Mouse (Mus musculus) midbrain, postnatal 0 days (tissue): ENCODE measurements at regions not wholly inside any gene's neighbourhood (a gene's known extent, or its start where the extent isn't known, plus 50 kb on each side); places are given as distances from the start of the nearest gene placed in this dataset.

ENCODE experiments used
- ATAC-seq: fragments of 200-750 bp; cut with Nextera tagmentation; 2 replicates; pipeline ENCODE4 v1.8.0; 2017; ENCODE audit warnings: moderate number of reproducible peaks, mild to moderate bottlenecking, moderate TSS enrichment, moderate library complexity; ENCODE audit not compliant: low FRiP score
- DNase-seq: peaks from one replicate; pipeline ENCODE4 v3.0.0-alpha.2; 2015; ENCODE audit warnings: low spot score
- H3K27ac ChIP-seq: fragments of 300-500 bp; sonication (generic); 2 replicates; pipeline ENCODE4 v1.5.1; 2014; ENCODE audit warnings: low read depth, mild to moderate bottlenecking, low read length, mixed read lengths
- H3K27me3 ChIP-seq: fragments of 300-500 bp; sonication (generic); 2 replicates; pipeline ENCODE4 v1.6.1; 2014; ENCODE audit warnings: low read length, control low read depth, mixed read lengths; ENCODE audit not compliant: insufficient read depth
- H3K36me3 ChIP-seq: fragments of 300-500 bp; sonication (generic); 2 replicates; pipeline ENCODE4 v1.6.1; 2014; ENCODE audit warnings: low read length, control low read depth, mixed read lengths; ENCODE audit not compliant: insufficient read depth
- H3K4me1 ChIP-seq: fragments of 300-500 bp; sonication (generic); 2 replicates; pipeline ENCODE4 v1.6.1; 2014; ENCODE audit warnings: mild to moderate bottlenecking, control low read depth, antibody characterized with exemption, low read length, mixed read lengths; ENCODE audit not compliant: insufficient read depth
- H3K4me2 ChIP-seq: fragments of 300-500 bp; sonication (generic); 2 replicates; pipeline ENCODE4 v1.6.1; 2014; ENCODE audit warnings: low read depth, mild to moderate bottlenecking, low read length, mixed read lengths; ENCODE audit not compliant: poor library complexity, severe bottlenecking
- H3K4me3 ChIP-seq: fragments of 300-500 bp; sonication (generic); 2 replicates; pipeline ENCODE4 v1.5.1; 2014; ENCODE audit warnings: low read depth, mild to moderate bottlenecking, low read length, moderate library complexity
- H3K9ac ChIP-seq: fragments of 300-500 bp; sonication (generic); replicated peaks from 2 replicates; pipeline ENCODE4 v1.6.1; 2014; ENCODE audit warnings: mild to moderate bottlenecking, low read length, moderate library complexity, mixed read lengths; ENCODE audit not compliant: poor library complexity, severe bottlenecking
- H3K9me3 ChIP-seq: fragments of 300-500 bp; sonication (generic); 2 replicates; pipeline ENCODE4 v1.6.1; 2016; ENCODE audit warnings: low read length, control low read depth
- CTCF ChIP-seq: IDR thresholded peaks from 2 replicates; pipeline ENCODE4 v1.5.1; 2016; ENCODE audit warnings: antibody characterized with exemption, mild to moderate bottlenecking
- WGBS: fragments of 180-500 bp; shearing (Covaris S2); extraction: QIAGEN DNeasy Blood & Tissue Kit; methylation state at CpG from one replicate; pipeline ENCODE4 v1.1.7; 2014; 5-methylcytosine and 5-hydroxymethylcytosine counted together

DNA sequence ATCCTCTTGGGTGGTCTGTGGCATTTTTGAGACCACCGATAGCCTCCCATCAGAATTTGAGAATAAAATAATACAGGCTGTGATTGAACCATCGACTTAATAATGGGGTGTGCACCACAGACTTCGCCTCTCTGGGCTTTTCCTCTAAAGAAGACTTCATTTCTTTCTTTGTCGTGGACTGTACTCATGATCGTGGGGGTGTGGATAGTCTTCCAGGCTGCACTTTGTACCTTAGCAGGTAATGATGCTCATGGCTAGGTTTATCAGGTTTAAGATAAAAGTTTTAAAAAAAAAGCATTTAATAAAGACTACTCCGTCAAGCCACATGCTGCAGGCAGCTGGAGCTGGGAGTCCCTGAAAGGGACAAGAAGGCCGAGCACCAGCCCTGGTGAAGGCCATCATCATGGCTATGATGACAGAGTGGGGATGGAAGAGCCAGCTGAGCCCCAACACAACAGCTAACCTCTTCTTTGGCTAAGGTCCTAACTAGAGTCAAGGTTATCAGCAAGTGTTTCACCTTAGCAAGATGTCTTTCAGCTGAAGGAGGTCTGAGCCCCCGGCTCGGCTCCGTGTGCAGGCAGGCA is 153.4 kb downstream of the Bcl2l11 start:
- Histone ChIP-seq H3K36me3 (no peaks in the 10 kb centered on the region), H3K9me3 (no peaks in the 10 kb centered on the region), H3K9ac (no peak overlapping the region), H3K27me3 (0 out of 2 replicates have a peak, but pooled peaks cover 3% of the 10 kb centered on the region), H3K27ac (no peak overlapping the region), H3K4me3 (no peak overlapping the region), H3K4me2 (no peak overlapping the region; the same call in 1 of the 2 replicates), H3K4me1 (peaks cover 15% of the 10 kb centered on the region)
- WGBS = 74% methylated on average over 10 of the region's 10 CpGs
- TF ChIP-seq CTCF = no peak
- no peak for DNase-seq
- ATAC-seq = no peak

DNA sequence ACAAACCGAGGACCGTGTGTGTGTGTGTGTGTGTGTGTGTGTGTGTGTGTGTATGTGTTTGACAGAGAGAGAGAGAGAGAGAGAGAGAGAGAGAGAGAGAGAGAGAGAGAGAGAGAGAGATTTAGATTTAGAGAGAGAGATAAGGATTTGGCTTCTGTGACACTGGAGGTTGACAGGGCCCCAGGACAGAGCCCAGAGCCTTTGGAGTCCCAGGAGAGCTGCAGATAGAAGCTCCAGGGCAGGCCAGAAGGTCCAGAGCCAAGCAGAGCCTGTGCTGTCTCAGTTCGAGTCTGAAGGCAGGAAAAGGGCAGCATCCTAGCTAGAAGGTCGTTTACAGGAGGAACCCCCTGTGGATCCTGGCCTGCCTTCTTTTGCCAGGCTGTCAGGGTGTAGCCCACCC is 156.8 kb downstream of the Bcl2l11 start:
- TF ChIP-seq CTCF = no peak

DNA sequence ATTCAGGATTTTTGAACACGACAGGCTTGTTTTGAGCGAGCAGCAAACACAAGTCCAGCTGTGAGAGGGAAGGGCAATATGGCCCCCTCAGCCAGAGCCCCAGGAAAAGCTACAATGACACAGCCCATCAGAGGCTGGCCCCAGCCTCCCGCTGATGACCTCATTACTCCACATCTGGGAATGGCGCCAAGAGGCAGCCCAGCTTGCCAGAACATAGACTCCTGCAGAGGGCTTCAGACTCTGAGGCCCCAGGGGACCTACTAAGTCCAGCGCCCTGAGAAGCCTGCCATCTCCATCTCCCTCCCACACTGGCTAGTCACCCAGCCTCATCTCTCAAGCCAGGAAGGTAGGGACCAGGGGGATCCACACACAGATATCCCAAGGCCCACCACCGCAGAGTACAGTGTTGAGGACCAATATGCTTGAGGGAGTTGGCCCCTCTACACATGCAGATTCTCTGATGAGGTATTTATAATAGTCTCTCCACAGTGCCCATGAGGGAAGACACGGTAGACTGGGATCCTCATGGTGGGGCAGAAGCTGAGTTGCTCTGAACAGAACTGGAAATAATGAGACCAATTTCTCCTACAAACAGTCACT is 159.1 kb downstream of the Bcl2l11 start:
- ATAC-seq (peak; percentile 39; the same call in 1 of the 2 replicates), DNase-seq (peak; percentile 80)
- Histone ChIP-seq H3K4me2 (no peak overlapping the region), H3K27ac (no peak overlapping the region), H3K9ac (no peak overlapping the region), H3K4me1 (peaks cover 3% of the 10 kb centered on the region; the same call in 1 of the 2 replicates), H3K9me3 (no peaks in the 10 kb centered on the region), H3K36me3 (no peaks in the 10 kb centered on the region), H3K4me3 (no peak overlapping the region), H3K27me3 (no peaks in the 10 kb centered on the region)
- WGBS = 58% methylated on average over 7 of the region's 7 CpGs
- no peak for TF ChIP-seq CTCF

More for the DNA sequence above, 156.8 kb downstream of the Bcl2l11 start:
- Histone ChIP-seq H3K4me3 (no peak overlapping the region), H3K4me2 (no peak overlapping the region), H3K9me3 (no peaks in the 10 kb centered on the region), H3K36me3 (no peaks in the 10 kb centered on the region), H3K27me3 (no peaks in the 10 kb centered on the region), H3K9ac (no peak overlapping the region), H3K4me1 (peaks cover 15% of the 10 kb centered on the region), H3K27ac (no peak overlapping the region)
- ATAC-seq (no peak), DNase-seq (no peak)
- 32% methylated on average over 4 of the region's 4 CpGs for WGBS

DNA sequence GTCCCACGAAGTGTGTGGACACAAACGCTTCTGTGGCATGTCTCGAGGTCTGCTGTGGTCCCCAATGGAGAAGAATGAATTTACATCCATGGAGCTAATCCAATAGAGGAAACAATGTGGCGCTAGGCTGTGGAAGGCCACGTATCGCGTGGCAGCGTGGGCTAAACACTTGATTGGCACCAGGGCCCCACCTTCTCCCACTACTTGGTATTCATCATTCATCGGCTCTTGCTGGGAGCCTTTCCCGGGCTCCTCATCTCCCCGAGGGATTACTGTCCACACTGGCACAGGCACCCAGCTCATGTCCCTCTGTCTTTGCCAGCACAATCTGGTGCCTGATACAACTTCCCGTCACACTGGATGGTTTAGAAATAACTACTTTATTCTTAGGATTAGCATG is 159.6 kb downstream of the Bcl2l11 start:
- no peak for TF ChIP-seq CTCF
- Histone ChIP-seq H3K9me3 (no peaks in the 10 kb centered on the region), H3K4me1 (peaks cover 3% of the 10 kb centered on the region; the same call in 1 of the 2 replicates), H3K36me3 (no peaks in the 10 kb centered on the region), H3K4me2 (no peak overlapping the region), H3K27ac (no peak overlapping the region), H3K4me3 (no peak overlapping the region), H3K27me3 (no peaks in the 10 kb centered on the region), H3K9ac (no peak overlapping the region)
- ATAC-seq = peak; percentile 32; the same call in 1 of the 2 replicates
- WGBS = 56% methylated on average over 12 of the region's 12 CpGs
- no peak for DNase-seq

DNA sequence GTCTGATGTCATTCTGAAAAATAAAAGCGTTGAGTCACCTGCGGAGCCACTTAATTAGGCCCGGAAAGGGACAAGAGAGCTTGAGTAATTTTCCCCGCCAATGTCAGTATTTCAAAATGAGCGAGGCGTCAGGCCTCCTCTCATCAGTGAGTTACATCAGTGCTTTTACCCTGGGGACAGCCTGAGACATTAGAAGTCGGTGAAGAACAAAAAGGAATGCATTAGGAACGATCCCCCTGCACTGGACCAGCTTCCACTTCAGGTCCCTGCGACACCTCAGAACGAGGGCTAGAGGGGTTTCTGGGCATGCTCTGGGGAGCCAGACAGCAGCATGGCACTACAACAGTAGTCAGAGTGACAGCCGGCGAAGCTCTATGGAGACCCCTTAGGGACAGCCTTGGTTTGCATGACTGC is 162.3 kb downstream of the Bcl2l11 start:
- 23% methylated on average over 12 of the region's 12 CpGs for WGBS
- DNase-seq = peak; percentile 55
- Histone ChIP-seq H3K4me3 (no peak overlapping the region), H3K36me3 (no peaks in the 10 kb centered on the region), H3K9ac (no peak overlapping the region), H3K4me2 (no peak overlapping the region), H3K9me3 (0 out of 2 replicates have a peak, but pooled peaks cover 4% of the 10 kb centered on the region), H3K4me1 (peaks cover 3% of the 10 kb centered on the region; the same call in 1 of the 2 replicates), H3K27ac (no peak overlapping the region), H3K27me3 (no peaks in the 10 kb centered on the region)
- no peak for ATAC-seq
- TF ChIP-seq CTCF = no peak

DNA sequence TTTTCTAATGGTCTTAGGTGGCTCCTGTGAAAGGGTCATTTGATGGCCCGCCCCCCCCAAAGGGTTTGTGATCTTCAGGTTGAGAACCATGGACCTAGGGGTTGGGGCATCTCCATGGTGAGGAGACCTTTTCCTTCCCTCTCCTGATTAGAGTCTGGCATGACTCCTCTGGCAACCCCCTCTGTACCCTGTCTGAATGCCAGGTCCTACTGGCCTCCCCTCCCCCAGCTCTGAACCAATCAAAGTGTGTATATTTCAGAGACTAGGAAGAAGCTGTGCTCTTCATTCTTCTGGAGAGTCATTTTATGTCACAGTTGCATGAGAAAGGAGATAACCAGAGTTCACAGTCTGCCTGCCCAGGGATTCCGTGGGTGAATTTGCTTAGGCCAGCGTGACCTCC is 164.8 kb downstream of the Bcl2l11 start:
- TF ChIP-seq CTCF = no peak

More for the DNA sequence above, 164.8 kb downstream of the Bcl2l11 start:
- ATAC-seq (no peak), DNase-seq (no peak)
- Histone ChIP-seq H3K4me2 (no peak overlapping the region), H3K27me3 (no peaks in the 10 kb centered on the region), H3K9ac (no peak overlapping the region), H3K4me1 (no peaks in the 10 kb centered on the region; the same call in 1 of the 2 replicates), H3K9me3 (0 out of 2 replicates have a peak, but pooled peaks cover 4% of the 10 kb centered on the region), H3K27ac (no peak overlapping the region), H3K4me3 (no peak overlapping the region), H3K36me3 (no peaks in the 10 kb centered on the region)
- 94% methylated on average over 3 of the region's 3 CpGs for WGBS
